Mouse (Mus musculus) forebrain, embryonic 12.5 days (tissue): ENCODE data around the gene H2al1j. TPM values are rescaled to one million over a fixed set of nuclear protein-coding genes. Genes with fewer than 3 reads are reported as not detected.
"Not testable (repeated sequence)": the region's sequence is repeated elsewhere in the genome, so short reads cannot be mapped to it uniquely, and the experiment has no call there.

Source experiments
- ATAC-seq: fragments of 200-750 bp; cut with Nextera tagmentation; 2 replicates; pipeline ENCODE4 v1.8.0; 2017; ENCODE audit warnings: moderate TSS enrichment; ENCODE audit not compliant: low FRiP score
- H3K27ac ChIP-seq: fragments of 300-500 bp; sonication (generic); 2 replicates; pipeline ENCODE4 v1.5.1; 2016; ENCODE audit warnings: mild to moderate bottlenecking
- H3K27me3 ChIP-seq: fragments of 300-500 bp; sonication (generic); 2 replicates; pipeline ENCODE4 v1.6.1; 2016; ENCODE audit warnings: mild to moderate bottlenecking
- H3K36me3 ChIP-seq: fragments of 300-500 bp; sonication (generic); replicated peaks from 2 replicates; pipeline ENCODE4 v1.6.1; 2016; ENCODE audit warnings: mild to moderate bottlenecking
- H3K4me1 ChIP-seq: fragments of 300-500 bp; sonication (generic); 2 replicates; pipeline ENCODE4 v1.6.1; 2016
- H3K4me2 ChIP-seq: fragments of 300-500 bp; sonication (generic); 2 replicates; pipeline ENCODE4 v1.6.1; 2016; ENCODE audit warnings: mild to moderate bottlenecking, moderate library complexity
- H3K4me3 ChIP-seq: fragments of 300-500 bp; sonication (generic); replicated peaks from 2 replicates; pipeline ENCODE4 v1.5.1; 2016; ENCODE audit warnings: mild to moderate bottlenecking
- H3K9ac ChIP-seq: fragments of 300-500 bp; sonication (generic); 2 replicates; pipeline ENCODE4 v1.6.1; 2016; ENCODE audit warnings: mild to moderate bottlenecking
- H3K9me3 ChIP-seq: fragments of 300-500 bp; sonication (generic); 2 replicates; pipeline ENCODE4 v1.6.1; 2016
- WGBS: fragments of 180-500 bp; shearing (Covaris S2); methylation state at CpG from one replicate; pipeline ENCODE4 v1.1.7; 2016; 5-methylcytosine and 5-hydroxymethylcytosine counted together
- polyA plus RNA-seq: library from polyadenylated mRNA; unstranded; fragments of >200 nt; fragmentation: Nextera tagmentation; extraction: Ambion mirVana; gene quantifications from 2 replicates; pipeline ENCODE4 v1.2.1, GENCODE M21; 2016

Gene H2al1j
- not detected in 2 replicates for polyA plus RNA-seq

GRCm38 (mm10) chrX:11327522-11327921 is at the start of gene H2al1j:
Gene H2al1j (plus strand): TSS chrX:11327822.
- not testable (repeated sequence) for H3K36me3 ChIP-seq, ATAC-seq, H3K4me1 ChIP-seq, H3K9me3 ChIP-seq, H3K4me3 ChIP-seq, H3K27ac ChIP-seq, H3K4me2 ChIP-seq, H3K9ac ChIP-seq, H3K27me3 ChIP-seq
- 93% methylated on average over 2 of the region's 2 CpGs for WGBS

DNA sequence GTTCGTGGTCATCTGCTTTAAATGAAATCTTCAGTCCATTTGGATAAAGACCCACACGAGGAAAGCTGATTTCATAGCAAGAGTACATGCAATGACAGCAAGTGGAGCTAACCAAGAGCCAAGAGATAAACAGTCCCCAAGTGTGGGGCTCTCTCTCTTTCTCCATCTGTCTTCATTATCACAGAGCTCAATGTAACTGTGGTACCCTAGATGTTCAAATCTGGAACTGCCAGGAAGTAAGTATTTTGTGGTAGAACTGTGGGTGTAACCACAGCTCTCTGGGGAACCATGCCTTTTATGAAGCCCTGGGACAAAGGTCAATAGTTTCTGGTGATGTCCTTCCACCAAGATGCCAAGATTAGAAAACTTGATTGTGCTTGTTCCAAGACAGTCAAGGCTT is 46.9 kb upstream of the H2al1j start:
- Histone ChIP-seq H3K27me3 (peaks cover 4% of the 10 kb centered on the region; the same call in 1 of the 2 replicates), H3K27ac (no peak overlapping the region), H3K4me3 (no peak overlapping the region), H3K9me3 (no peaks in the 10 kb centered on the region), H3K9ac (no peak overlapping the region), H3K4me2 (no peak overlapping the region), H3K4me1 (no peaks in the 10 kb centered on the region), H3K36me3 (no peaks in the 10 kb centered on the region)
- 68% methylated on average over 2 of the region's 2 CpGs for WGBS
- no peak for ATAC-seq

- WGBS = 79% methylated on average over 14 of the region's 14 CpGs
- no peak overlapping the region for H3K9ac ChIP-seq
- H3K9me3 ChIP-seq = no peaks in the 10 kb centered on the region
- H3K27me3 ChIP-seq = peaks cover 7% of the 10 kb centered on the region; the same call in 1 of the 2 replicates
- H3K4me1 ChIP-seq = no peaks in the 10 kb centered on the region
- no peak overlapping the region for H3K4me2 ChIP-seq
- H3K4me3 ChIP-seq = no peak overlapping the region
- H3K36me3 ChIP-seq = no peaks in the 10 kb centered on the region
- no peak for ATAC-seq
- no peak overlapping the region for H3K27ac ChIP-seq
Observed at GRCm38 (mm10) chrX:11288306-11288882, 39.2 kb upstream of the H2al1j start.

DNA sequence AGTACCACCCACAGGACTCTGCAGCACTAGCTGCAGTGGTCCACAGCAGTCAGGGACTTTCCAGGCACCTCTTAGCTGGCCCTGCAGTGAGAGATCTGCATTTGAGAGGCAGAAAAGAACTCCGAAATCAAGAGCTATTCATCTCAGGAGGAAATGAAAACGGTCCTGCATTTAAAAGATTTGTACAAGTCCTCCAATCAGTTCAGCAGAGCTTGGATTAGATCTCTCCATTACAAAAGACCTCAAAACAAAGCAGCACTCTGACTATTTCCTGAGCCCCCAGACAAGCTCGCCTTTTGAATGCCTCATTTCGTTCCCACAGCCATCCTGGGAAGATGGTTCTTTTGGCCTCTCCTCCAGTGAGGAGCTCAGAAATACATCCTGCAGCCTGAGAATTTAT is 38.4 kb upstream of the H2al1j start:
- Histone ChIP-seq H3K4me2 (no peak overlapping the region), H3K9ac (no peak overlapping the region), H3K27ac (no peak overlapping the region), H3K27me3 (peaks cover 7% of the 10 kb centered on the region; the same call in 1 of the 2 replicates), H3K36me3 (no peaks in the 10 kb centered on the region), H3K4me1 (no peaks in the 10 kb centered on the region), H3K4me3 (no peak overlapping the region), H3K9me3 (no peaks in the 10 kb centered on the region)
- WGBS = 28% methylated on average over 4 of the region's 4 CpGs
- ATAC-seq = no peak

- not testable (repeated sequence) for ATAC-seq, H3K4me1 ChIP-seq, H3K4me2 ChIP-seq, H3K36me3 ChIP-seq, H3K9me3 ChIP-seq, H3K9ac ChIP-seq, H3K27me3 ChIP-seq, H3K27ac ChIP-seq, H3K4me3 ChIP-seq
- WGBS = no CpG with 5 or more reads among the region's 3 CpGs
Observed at GRCm38 (mm10) chrX:11298957-11299356, 28.7 kb upstream of the H2al1j start, which contains the start of gene H2al1a. Gene H2al1a (plus strand): TSS chrX:11299257.

DNA sequence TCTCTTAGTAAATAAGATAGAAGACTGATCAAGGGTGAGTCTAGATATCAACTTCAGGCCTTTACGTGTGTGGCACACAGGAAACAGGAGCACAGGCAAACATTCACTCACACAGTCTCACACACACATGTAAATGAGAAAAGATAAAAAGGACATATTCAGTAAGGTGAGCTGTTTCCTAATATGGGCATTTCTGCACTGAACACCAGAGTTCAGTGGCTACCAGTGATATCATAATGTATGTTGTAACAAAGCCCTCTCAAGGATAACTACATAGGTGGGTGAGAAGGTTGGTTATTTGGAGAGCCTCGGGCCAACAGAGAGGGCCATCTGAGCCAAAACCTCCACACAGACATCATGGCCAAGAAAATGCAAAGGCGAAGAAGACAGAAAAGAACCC is 25.5 kb upstream of the H2al1j start, which contains the start of gene H2al1b:
Gene H2al1b (plus strand): TSS at position 301 of the 400 bp plus-strand sequence.
- H3K9ac ChIP-seq, H3K9me3 ChIP-seq, H3K36me3 ChIP-seq, H3K27ac ChIP-seq, ATAC-seq, H3K27me3 ChIP-seq, H3K4me1 ChIP-seq, H3K4me3 ChIP-seq, H3K4me2 ChIP-seq: not testable (repeated sequence)
- WGBS = 78% methylated on average over 1 of the region's 3 CpGs

- not testable (repeated sequence) for H3K27me3 ChIP-seq, ATAC-seq, H3K4me2 ChIP-seq, H3K36me3 ChIP-seq, H3K4me1 ChIP-seq, H3K27ac ChIP-seq, H3K9me3 ChIP-seq, H3K9ac ChIP-seq, H3K4me3 ChIP-seq
- 100% methylated on average over 1 of the region's 6 CpGs for WGBS
Observed at GRCm38 (mm10) chrX:11305355-11305754, 22.3 kb upstream of the H2al1j start, which contains the start of gene H2al1c. Gene H2al1c (plus strand): TSS chrX:11305655.

- no CpG with 5 or more reads among the region's 6 CpGs for whole genome bisulfite sequencing
- not testable (repeated sequence) for H3K36me3 ChIP-seq, ATAC-seq, H3K4me2 ChIP-seq, H3K4me1 ChIP-seq, H3K27me3 ChIP-seq, H3K27ac ChIP-seq, H3K9me3 ChIP-seq, H3K4me3 ChIP-seq, H3K9ac ChIP-seq
Observed at GRCm38 (mm10) chrX:11308524-11308923, 19.1 kb upstream of the H2al1j start, which contains the start of gene H2al1d. Gene H2al1d (plus strand): TSS chrX:11308824.

GRCm38 (mm10) chrX:11311634-11312033 is 16.0 kb upstream of the H2al1j start, which contains the start of gene H2al1e:
Gene H2al1e (plus strand): TSS chrX:11311934.
- not testable (repeated sequence) for H3K4me1 ChIP-seq, H3K4me3 ChIP-seq, H3K27me3 ChIP-seq, H3K9ac ChIP-seq, H3K27ac ChIP-seq, H3K9me3 ChIP-seq, H3K36me3 ChIP-seq, ATAC-seq, H3K4me2 ChIP-seq
- whole genome bisulfite sequencing = no CpG with 5 or more reads among the region's 3 CpGs

- H3K36me3 ChIP-seq, ATAC-seq, H3K9ac ChIP-seq, H3K4me1 ChIP-seq, H3K27ac ChIP-seq, H3K27me3 ChIP-seq, H3K4me3 ChIP-seq, H3K4me2 ChIP-seq, H3K9me3 ChIP-seq: not testable (repeated sequence)
- no CpG with 5 or more reads among the region's 6 CpGs for WGBS
Observed at GRCm38 (mm10) chrX:11314858-11315257, 12.8 kb upstream of the H2al1j start, which contains the start of gene H2al1f. Gene H2al1f (plus strand): TSS chrX:11315158.

DNA sequence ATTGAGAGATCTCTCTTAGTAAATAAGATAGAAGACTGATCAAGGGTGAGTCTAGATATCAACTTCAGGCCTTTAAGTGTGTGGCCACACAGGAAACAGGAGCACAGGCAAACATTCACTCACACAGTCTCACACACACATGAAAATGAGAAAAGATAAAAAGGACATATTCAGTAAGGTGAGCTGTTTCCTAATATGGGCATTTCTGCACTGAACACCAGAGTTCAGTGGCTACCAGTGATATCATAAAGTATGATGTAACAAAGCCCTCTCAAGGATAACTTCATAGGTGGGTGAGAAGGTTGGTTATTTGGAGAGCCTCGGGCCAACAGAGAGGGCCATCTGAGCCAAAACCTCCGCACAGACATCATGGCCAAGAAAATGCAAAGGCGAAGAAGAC is 9.7 kb upstream of the H2al1j start, which contains the start of gene H2al1g:
Gene H2al1g (plus strand): TSS at position 301 of the 400 bp plus-strand sequence.
- WGBS = no CpG with 5 or more reads among the region's 3 CpGs
- H3K27ac ChIP-seq, H3K4me1 ChIP-seq, H3K9me3 ChIP-seq, H3K4me2 ChIP-seq, H3K9ac ChIP-seq, H3K27me3 ChIP-seq, ATAC-seq, H3K4me3 ChIP-seq, H3K36me3 ChIP-seq: not testable (repeated sequence)

DNA sequence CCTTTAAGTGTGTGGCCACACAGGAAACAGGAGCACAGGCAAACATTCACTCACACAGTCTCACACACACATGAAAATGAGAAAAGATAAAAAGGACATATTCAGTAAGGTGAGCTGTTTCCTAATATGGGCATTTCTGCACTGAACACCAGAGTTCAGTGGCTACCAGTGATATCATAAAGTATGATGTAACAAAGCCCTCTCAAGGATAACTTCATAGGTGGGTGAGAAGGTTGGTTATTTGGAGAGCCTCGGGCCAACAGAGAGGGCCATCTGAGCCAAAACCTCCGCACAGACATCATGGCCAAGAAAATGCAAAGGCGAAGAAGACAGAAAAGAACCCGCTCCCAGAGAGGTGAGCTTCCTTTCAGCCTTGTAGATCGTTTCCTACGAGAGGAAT is 6.4 kb upstream of the H2al1j start, which contains the start of gene H2al1h:
Gene H2al1h (plus strand): TSS at position 301 of the 400 bp plus-strand sequence.
- not testable (repeated sequence) for H3K4me3 ChIP-seq, H3K36me3 ChIP-seq, H3K9ac ChIP-seq, ATAC-seq, H3K27ac ChIP-seq, H3K27me3 ChIP-seq, H3K4me2 ChIP-seq, H3K4me1 ChIP-seq, H3K9me3 ChIP-seq
- no CpG with 5 or more reads among the region's 6 CpGs for WGBS

- H3K27ac ChIP-seq, H3K4me2 ChIP-seq, H3K9me3 ChIP-seq, H3K36me3 ChIP-seq, H3K27me3 ChIP-seq, H3K4me3 ChIP-seq, H3K9ac ChIP-seq, H3K4me1 ChIP-seq, ATAC-seq: not testable (repeated sequence)
- 71% methylated on average over 1 of the region's 5 CpGs for WGBS
Observed at GRCm38 (mm10) chrX:11324359-11324758, 3.3 kb upstream of the H2al1j start, which contains the start of gene H2al1i. Gene H2al1i (plus strand): TSS chrX:11324659.
